Mouse (Mus musculus): ENCODE results near the gene Spata2. TPM values are rescaled to one million over a fixed set of nuclear protein-coding genes. Genes with fewer than 3 reads are reported as not detected.
A peak's percentile ranks its signal among the peaks of the same experiment; 100 is the strongest.

The Spata2 gene
- polyA plus RNA-seq (2015; fragmentation: Nextera tagmentation; extraction: Ambion mirVana): 12.9 and 15.3 TPM in 2 replicates

DNA sequence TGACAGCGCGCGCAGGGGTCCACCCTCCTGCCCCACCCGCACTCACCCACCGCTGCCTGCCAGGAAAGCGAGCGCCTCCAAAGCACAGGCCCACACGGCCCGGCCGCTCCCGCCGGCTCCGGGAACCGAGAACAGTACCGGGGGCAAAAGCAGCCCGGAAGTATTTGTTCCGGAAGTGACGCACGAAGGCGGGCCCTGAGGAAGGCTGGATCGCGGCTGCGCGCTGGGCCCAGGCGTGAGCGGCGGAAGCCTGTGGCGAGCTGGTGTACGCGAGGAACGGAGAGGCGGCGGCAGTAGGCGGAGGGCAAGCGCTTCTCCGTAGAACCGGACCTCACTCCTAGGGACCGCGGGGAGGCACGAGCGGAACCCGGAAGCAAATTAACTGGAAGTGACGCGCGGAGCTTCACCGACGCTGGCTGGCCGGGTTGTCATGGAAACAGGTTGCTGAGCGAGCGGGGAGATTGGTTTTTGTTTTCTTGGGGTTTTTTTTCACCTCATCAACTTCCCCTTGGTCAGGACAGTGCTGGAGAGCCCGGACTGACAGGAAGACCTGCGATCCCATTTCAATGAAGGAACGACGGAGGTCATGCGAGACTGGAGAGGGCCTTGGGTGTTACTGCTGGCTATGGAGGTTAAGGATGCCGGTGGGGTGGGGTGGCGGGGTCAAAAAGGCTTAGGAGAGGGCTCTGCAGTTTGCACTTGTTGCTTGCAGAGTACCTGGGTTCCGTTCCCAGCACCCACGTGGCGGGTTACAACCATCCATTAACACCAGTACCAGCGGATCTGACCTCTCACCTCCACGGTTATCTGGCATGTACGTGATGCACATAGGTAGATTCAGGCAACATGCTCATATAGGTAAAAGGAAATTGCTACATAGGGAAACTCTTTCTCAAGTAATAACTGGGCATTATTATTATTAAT lies at the start of gene Spata2:
Gene Spata2, minus strand, starts transcription at position 175 of the 924 bp plus-strand sequence.
- Histone ChIP-seq H3K4me3 (peak within 1 kb of the TSS; percentile 92), H3K4me2 (peak within 1 kb of the TSS; percentile 90), H3K27me3 (no peaks in the 10 kb centered on the region), H3K36me3 (no peaks in the 10 kb centered on the region; the same call in 1 of the 2 replicates), H3K4me1 (peaks cover 24% of the 10 kb centered on the region), H3K27ac (peak within 1 kb of the TSS; percentile 97), H3K9me3 (no peaks in the 10 kb centered on the region), H3K9ac (peak within 1 kb of the TSS; percentile 89)
- peak; percentile 64 for ATAC-seq (ENCODE audit: insufficient number of reproducible peaks, low FRiP score, low TSS enrichment, low read depth)
- 2% methylated on average over 63 of the region's 63 CpGs for WGBS

DNA sequence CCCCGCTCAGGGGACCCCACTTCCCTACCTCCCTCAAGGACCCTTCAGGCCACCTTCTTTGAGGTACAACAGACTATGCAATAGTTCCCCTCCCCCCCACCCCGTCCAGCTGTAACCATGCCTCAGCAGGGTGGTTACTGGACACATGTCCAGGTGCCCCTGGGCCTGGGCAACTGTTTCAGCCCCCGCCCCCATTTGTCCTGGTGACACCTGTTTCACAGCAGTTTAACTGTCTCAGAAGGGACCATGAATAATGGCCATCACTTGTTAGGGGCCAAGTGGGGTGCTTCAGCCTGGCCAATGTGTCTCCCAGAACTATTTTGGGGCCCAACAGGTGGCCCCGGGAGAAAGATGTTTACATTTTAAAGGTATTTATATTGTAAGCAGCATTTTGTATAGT lies 49.7 kb upstream of the Spata2 start:
- H3K9ac ChIP-seq: 0 out of 2 replicates have a peak overlapping the region, but pooled peaks have one; percentile 57
- H3K4me1 ChIP-seq: peaks cover 81% of the 10 kb centered on the region
- H3K36me3 ChIP-seq: peaks cover 16% of the 10 kb centered on the region
- 48% methylated on average over 4 of the region's 4 CpGs for WGBS
- ATAC-seq (ENCODE audit: insufficient number of reproducible peaks, low FRiP score, low TSS enrichment, low read depth): no peak
- peak overlapping the region; percentile 68 for H3K4me3 ChIP-seq
- H3K27me3 ChIP-seq: peaks cover 3% of the 10 kb centered on the region; the same call in 1 of the 2 replicates
- H3K9me3 ChIP-seq: no peaks in the 10 kb centered on the region
- H3K27ac ChIP-seq: peak overlapping the region; percentile 95
- peak overlapping the region; percentile 85 for H3K4me2 ChIP-seq

DNA sequence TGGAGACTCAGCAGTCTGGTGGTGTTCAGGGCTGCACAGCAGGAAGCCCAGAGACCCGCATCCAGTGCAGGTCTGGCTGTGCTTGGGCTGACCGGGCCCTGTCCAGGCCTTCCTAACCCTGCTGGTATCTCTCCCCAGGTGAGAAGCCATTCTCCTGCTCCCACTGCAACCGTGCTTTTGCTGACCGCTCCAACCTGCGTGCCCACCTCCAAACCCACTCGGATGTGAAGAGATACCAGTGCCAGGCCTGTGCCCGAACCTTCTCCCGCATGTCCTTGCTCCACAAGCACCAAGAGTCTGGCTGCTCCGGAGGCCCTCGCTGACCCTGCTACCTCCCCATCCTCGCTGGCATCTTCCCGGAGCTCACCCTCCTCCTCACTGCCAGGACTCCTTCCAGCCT lies 49.1 kb upstream of the Spata2 start:
- no peak for ATAC-seq (ENCODE audit: insufficient number of reproducible peaks, low FRiP score, low TSS enrichment, low read depth)
- peak overlapping the region; percentile 85 for H3K4me2 ChIP-seq
- peaks cover 9% of the 10 kb centered on the region for H3K27me3 ChIP-seq
- WGBS: 55% methylated on average over 12 of the region's 12 CpGs
- peak overlapping the region; percentile 95 for H3K27ac ChIP-seq
- peak overlapping the region; percentile 68 for H3K4me3 ChIP-seq
- peaks cover 16% of the 10 kb centered on the region for H3K36me3 ChIP-seq
- H3K4me1 ChIP-seq: peaks cover 76% of the 10 kb centered on the region
- H3K9ac ChIP-seq: peak overlapping the region; percentile 57
- H3K9me3 ChIP-seq: no peaks in the 10 kb centered on the region

DNA sequence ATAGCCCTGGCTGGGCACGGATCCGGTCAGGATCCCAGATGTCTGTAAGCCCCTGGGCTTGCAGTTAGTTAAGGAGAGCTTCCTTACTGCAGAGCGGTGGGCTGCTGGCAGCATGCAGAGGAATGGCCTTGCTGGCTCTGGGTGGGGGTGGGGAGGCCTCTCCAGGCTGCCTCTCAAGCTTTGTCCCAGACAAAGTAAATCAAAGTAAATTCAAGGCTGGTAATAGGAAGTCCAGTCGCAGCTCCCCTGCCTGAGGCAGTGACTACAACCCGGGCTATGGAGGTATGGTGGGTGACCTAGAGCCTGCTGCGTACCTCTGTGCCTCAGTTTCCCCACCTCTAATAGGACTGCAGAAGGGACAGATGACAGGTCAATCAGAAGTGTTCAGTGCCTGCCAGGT lies 48.6 kb upstream of the Spata2 start:
- no peak for ATAC-seq (ENCODE audit: insufficient number of reproducible peaks, low FRiP score, low TSS enrichment, low read depth)
- Histone ChIP-seq H3K27me3 (peaks cover 14% of the 10 kb centered on the region), H3K4me1 (peaks cover 72% of the 10 kb centered on the region), H3K4me3 (peak overlapping the region; percentile 68), H3K9me3 (no peaks in the 10 kb centered on the region), H3K27ac (peak overlapping the region; percentile 95), H3K36me3 (peaks cover 16% of the 10 kb centered on the region), H3K9ac (peak overlapping the region; percentile 57), H3K4me2 (peak overlapping the region; percentile 85)
- 10% methylated on average over 6 of the region's 6 CpGs for WGBS

DNA sequence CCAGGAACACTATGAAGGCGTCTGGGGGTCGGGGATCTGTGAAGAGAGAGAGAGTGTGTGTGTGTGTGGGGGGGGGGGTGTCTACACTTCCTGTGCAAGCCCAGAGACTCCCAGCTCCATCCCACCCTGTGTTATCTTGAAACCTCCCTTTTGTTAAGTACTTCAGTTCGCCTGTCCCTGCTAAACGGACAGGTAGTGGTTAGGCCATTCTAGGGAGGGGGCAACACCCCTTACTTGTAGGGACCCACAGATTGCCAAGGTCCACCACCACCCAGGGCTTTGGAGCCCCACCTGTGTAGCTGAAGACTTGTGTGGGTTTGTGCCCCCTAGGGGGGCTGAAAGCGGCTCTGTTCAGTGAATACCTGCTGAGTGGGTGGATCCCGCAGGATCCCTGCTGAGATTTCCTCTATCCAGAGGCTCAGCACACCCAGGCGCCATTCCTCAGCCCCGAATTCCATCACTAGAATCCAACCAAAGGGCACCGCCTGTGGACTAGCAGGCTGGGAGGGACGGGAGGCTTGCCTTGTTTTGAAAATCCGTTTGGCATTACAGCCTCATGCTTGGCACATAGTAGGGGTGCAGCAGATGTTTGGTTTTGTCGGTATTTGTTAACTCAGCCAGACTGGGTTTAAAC lies 47.9 kb upstream of the Spata2 start:
- WGBS: 17% methylated on average over 12 of the region's 12 CpGs
- Histone ChIP-seq H3K4me2 (peak overlapping the region; percentile 85), H3K27ac (peak overlapping the region; percentile 95), H3K9me3 (no peaks in the 10 kb centered on the region), H3K27me3 (peaks cover 17% of the 10 kb centered on the region), H3K4me1 (peaks cover 69% of the 10 kb centered on the region), H3K4me3 (peak overlapping the region; percentile 68), H3K36me3 (peaks cover 16% of the 10 kb centered on the region), H3K9ac (peak overlapping the region; percentile 57)
- ATAC-seq (ENCODE audit: insufficient number of reproducible peaks, low FRiP score, low TSS enrichment, low read depth): no peak

DNA sequence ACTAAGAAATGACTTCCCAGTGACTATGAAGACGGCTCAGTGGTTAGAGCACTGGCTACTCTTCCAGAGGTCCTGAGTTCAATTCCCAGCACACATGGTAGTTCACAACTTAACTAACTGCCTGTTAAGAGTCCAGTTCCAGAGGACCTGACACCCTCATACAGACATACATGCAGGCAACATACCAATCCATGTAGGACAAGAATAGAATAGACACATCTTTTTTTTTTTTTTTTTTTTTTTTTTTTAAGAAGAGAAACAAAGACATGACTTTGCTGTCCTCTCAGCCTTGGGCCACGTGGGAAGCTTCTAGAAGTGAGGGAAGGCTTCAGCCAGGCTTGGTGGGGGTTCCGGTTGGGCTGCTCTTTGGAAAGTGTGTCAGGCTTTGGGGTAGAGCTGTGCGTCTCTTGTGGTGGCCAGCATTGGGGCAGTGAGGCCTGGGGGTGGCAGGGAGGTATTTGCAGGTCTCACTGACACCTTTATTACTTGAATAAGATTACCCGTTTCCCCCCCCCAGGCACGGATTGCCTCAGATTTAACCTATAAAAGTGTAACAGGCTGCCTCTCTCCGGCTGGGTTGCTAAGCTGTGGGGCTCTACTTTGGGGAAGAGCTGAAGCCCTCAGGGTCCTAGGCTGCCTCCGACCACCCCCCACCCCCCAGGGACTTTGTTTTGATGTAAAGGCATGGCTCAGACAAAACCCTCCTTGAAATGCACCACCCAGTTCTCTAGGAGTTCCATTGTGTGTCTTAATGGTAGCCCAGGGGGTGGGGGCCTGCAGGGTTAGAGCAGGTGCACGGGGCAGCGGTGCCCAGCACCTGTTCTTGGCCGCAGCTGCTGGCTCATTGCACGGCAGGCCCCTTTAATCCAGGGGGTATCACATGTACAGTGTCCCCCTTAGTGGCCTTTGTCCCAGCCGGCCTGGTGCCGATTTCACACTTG lies 47.1 kb upstream of the Spata2 start:
- Histone ChIP-seq H3K27ac (peak overlapping the region; percentile 95), H3K4me1 (peaks cover 68% of the 10 kb centered on the region), H3K36me3 (peaks cover 16% of the 10 kb centered on the region), H3K9me3 (no peaks in the 10 kb centered on the region), H3K4me3 (peak overlapping the region; percentile 68), H3K27me3 (peaks cover 17% of the 10 kb centered on the region), H3K9ac (peak overlapping the region; percentile 57), H3K4me2 (peak overlapping the region; percentile 85)
- no peak for ATAC-seq (ENCODE audit: insufficient number of reproducible peaks, low FRiP score, low TSS enrichment, low read depth)
- WGBS: 10% methylated on average over 14 of the region's 14 CpGs

DNA sequence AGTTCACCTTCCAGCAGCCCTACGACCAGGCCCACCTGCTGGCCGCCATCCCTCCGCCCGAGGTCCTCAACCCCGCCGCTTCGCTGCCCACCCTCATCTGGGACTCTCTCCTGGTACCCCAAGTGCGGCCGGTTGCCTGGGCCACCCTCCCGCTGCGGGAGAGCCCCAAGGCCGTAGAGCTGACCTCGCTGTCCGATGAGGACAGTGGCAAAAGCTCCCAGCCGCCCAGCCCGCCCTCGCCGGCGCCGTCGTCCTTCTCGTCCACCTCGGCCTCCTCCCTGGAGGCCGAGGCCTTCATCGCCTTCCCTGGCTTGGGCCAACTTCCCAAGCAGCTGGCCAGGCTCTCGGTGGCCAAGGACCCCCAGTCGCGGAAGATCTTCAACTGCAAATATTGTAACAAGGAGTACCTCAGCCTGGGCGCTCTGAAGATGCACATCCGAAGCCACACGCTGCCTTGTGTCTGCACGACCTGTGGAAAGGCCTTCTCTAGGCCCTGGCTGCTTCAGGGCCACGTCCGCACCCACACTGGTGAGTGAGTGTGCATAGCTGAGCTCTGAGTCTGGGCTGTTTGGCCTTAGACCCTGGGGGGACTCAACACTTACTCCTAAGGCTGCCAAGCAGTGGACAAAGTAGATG lies 46.1 kb upstream of the Spata2 start:
- peaks cover 58% of the 10 kb centered on the region for H3K4me1 ChIP-seq
- peaks cover 16% of the 10 kb centered on the region for H3K36me3 ChIP-seq
- H3K27ac ChIP-seq: peak overlapping the region; percentile 82
- no peaks in the 10 kb centered on the region for H3K9me3 ChIP-seq
- peak overlapping the region; percentile 85 for H3K4me2 ChIP-seq
- 17% methylated on average over 34 of the region's 34 CpGs for WGBS
- H3K4me3 ChIP-seq: peak overlapping the region; percentile 68
- peak overlapping the region; percentile 69 for H3K9ac ChIP-seq
- no peak for ATAC-seq (ENCODE audit: insufficient number of reproducible peaks, low FRiP score, low TSS enrichment, low read depth)
- peaks cover 17% of the 10 kb centered on the region for H3K27me3 ChIP-seq

DNA sequence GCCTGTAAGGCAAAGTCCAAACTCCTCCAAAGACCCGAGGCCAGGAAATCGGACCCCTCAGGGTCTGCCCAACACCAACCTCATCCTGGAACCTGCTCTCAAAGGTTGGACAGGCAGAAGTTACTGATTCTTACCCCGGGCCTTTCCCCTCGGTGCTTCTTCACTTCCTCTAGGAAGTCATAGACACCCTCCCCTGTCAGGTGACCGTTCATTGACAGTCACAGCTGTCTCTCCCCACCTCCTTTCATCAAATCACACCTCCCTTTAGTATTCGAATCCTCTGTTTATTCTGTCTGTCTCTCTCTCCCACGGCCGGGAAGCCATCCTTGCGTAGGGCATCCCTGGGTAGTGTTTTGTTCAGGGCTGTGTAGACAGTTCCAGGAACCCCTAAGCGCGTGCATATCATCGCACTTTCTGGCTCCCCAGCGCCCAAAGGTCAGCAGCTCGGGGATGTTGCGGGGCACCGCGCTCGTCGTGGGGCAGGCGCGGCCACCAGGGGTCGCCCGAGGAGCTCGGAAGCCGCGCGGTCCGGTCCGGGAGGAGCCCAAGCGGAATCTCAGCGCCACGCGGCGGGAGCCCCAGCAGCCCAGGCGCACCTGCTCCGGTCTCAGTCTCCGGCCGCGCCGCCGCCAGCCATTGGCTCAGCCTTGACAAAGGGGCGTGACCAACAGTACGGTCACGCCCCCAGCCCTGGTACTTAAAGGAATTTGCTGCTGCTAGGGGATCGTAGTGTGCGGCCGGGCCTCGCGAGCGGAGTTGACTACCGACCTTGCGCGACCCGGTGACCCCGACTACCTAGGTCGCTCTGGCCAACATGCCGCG lies 45.0 kb upstream of the Spata2 start, which contains the start of gene Snai1:
Gene Snai1, plus strand, starts transcription at position 720 of the 822 bp plus-strand sequence.
- under 1% methylated on average over 58 of the region's 58 CpGs for WGBS
- H3K4me3 ChIP-seq: peak within 1 kb of the TSS; percentile 68
- H3K27ac ChIP-seq: peak within 1 kb of the TSS; percentile 82
- H3K9ac ChIP-seq: peak within 1 kb of the TSS; percentile 69
- peaks cover 16% of the 10 kb centered on the region for H3K36me3 ChIP-seq
- H3K9me3 ChIP-seq: no peaks in the 10 kb centered on the region
- peak within 1 kb of the TSS; percentile 85 for H3K4me2 ChIP-seq
- H3K27me3 ChIP-seq: peaks cover 17% of the 10 kb centered on the region
- peaks cover 47% of the 10 kb centered on the region for H3K4me1 ChIP-seq
- ATAC-seq (ENCODE audit: insufficient number of reproducible peaks, low FRiP score, low TSS enrichment, low read depth): peak; percentile 90

DNA sequence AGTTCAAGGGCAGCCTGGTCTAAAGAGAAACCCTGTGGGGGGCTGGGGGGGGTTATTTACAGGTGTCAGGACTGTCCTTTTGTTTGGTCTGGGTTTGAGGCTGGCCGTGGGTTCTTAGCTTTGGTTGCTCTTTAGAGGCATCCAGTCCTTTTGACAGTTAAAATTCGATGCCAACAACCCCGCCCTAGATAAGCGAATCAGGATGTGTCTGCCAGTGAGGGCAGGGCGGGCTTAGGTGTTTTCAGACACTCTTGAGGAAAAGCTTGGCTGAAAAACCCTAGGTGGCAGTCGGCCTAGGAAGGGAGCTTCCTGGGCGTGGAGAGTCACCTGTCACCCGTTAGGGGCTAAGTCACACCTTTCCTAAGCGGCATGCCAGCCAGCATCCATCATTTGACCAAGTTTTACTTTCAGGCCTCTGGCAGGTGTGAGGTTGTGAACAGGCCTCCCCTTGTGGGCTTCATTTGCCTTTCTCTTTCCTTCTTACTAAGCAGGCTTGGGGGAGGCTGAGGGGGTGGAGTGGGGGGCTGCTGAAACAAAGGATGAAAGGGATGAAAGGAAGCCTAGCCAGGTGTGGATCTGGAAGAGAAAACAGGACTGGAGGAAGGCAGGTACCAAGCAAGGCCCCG lies 43.7 kb upstream of the Spata2 start:
- Histone ChIP-seq H3K36me3 (peaks cover 7% of the 10 kb centered on the region; the same call in 1 of the 2 replicates), H3K4me3 (no peak overlapping the region), H3K4me1 (peaks cover 34% of the 10 kb centered on the region), H3K4me2 (no peak overlapping the region), H3K27me3 (peaks cover 17% of the 10 kb centered on the region), H3K27ac (no peak overlapping the region), H3K9me3 (no peaks in the 10 kb centered on the region), H3K9ac (no peak overlapping the region)
- ATAC-seq (ENCODE audit: insufficient number of reproducible peaks, low FRiP score, low TSS enrichment, low read depth): no peak
- 48% methylated on average over 10 of the region's 10 CpGs for WGBS

DNA sequence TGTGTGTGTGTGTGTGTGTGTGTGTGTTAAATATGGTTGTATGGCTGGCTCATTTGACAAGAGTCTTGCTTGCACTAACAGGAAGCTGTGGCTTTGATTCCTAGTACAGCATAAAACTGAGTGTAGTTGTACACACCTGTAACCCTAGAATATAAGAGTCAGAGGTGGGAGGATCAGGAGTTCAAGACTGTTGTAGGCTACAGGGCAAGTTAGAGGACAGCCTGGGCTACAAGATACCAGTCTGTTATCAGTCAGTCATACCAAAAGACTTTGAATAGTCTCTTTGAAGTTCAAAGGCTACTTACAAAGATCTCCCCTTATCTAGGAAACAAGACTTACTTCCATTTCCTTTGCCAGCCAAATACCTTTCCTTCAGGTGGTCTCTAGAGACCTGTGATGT lies 41.2 kb upstream of the Spata2 start:
- no peak overlapping the region for H3K4me2 ChIP-seq
- no peak overlapping the region for H3K4me3 ChIP-seq
- H3K36me3 ChIP-seq: 0 out of 2 replicates have a peak, but pooled peaks cover 4% of the 10 kb centered on the region
- H3K4me1 ChIP-seq: peaks cover 14% of the 10 kb centered on the region
- H3K27ac ChIP-seq: no peak overlapping the region
- peaks cover 17% of the 10 kb centered on the region for H3K27me3 ChIP-seq
- no peak for ATAC-seq (ENCODE audit: insufficient number of reproducible peaks, low FRiP score, low TSS enrichment, low read depth)
- no peaks in the 10 kb centered on the region for H3K9me3 ChIP-seq
- no peak overlapping the region for H3K9ac ChIP-seq
